Mouse (Mus musculus) limb, embryonic 10.5 days (tissue): Measurements from ENCODE around the gene Nfatc2ip. TPM values are rescaled to one million over a fixed set of nuclear protein-coding genes. Genes with fewer than 3 reads are reported as not detected.
"Not testable (repeated sequence)": the region's sequence is repeated elsewhere in the genome, so short reads cannot be mapped to it uniquely, and the experiment has no call there.

ENCODE experiments used
- DNase-seq: peaks from one replicate; pipeline ENCODE4 v3.0.0-alpha.2; 2017; ENCODE audit warnings: low spot score
- H3K27ac ChIP-seq: fragments of 300-500 bp; sonication (generic); 2 replicates; pipeline ENCODE4 v1.5.1; 2016; ENCODE audit warnings: mild to moderate bottlenecking
- H3K27me3 ChIP-seq: fragments of 300-500 bp; sonication (generic); 2 replicates; pipeline ENCODE4 v1.6.1; 2016; ENCODE audit warnings: low read depth, mild to moderate bottlenecking; ENCODE audit not compliant: poor library complexity, severe bottlenecking
- H3K36me3 ChIP-seq: fragments of 300-500 bp; sonication (generic); 2 replicates; pipeline ENCODE4 v1.6.1; 2016; ENCODE audit warnings: mild to moderate bottlenecking, moderate library complexity
- H3K4me1 ChIP-seq: fragments of 300-500 bp; sonication (generic); 2 replicates; pipeline ENCODE4 v1.6.1; 2016
- H3K4me3 ChIP-seq: fragments of 300-500 bp; sonication (generic); 2 replicates; pipeline ENCODE4 v1.5.1; 2016; ENCODE audit warnings: mild to moderate bottlenecking, moderate library complexity
- H3K9me3 ChIP-seq: fragments of 300-500 bp; sonication (generic); replicated peaks from 2 replicates; pipeline ENCODE4 v1.6.1; 2016; ENCODE audit warnings: mild to moderate bottlenecking
- WGBS: fragments of 180-500 bp; shearing (Covaris S2); methylation state at CpG from one replicate; pipeline ENCODE4 v1.1.7; 2016; 5-methylcytosine and 5-hydroxymethylcytosine counted together
- polyA plus RNA-seq: library from polyadenylated mRNA; unstranded; fragments of >200 nt; fragmentation: Nextera tagmentation; extraction: Ambion mirVana; gene quantifications from 2 replicates; pipeline ENCODE4 v1.2.1, GENCODE M21; 2016

The Nfatc2ip gene
- polyA plus RNA-seq, 1 experiment from 2014 or later, result 2.6 TPM

DNA sequence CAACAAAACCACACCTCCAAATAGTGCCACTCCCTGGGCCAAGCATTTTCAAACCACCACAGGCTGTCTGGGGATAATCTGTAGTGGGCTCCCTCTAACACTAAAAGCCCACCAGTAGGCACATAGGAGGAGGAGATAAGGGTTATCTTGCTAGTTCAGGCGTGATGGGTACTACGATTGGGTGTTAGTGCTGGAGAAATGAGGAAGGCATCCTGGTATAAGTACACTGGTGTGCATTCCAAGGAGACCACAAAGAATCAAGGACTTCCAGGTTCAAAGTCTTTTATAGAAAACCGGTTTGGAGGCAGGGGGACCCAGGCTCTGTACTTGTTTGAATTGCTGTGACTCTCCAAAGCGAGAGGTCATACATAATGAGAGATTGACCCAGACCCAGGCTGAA lies 31.6 kb upstream of the Nfatc2ip start:
- 17% methylated on average over 4 of the region's 4 CpGs for WGBS
- peaks cover 14% of the 10 kb centered on the region for H3K36me3 ChIP-seq
- peaks cover 24% of the 10 kb centered on the region for H3K4me1 ChIP-seq
- peak; percentile 33 for DNase-seq
- H3K9me3 ChIP-seq, result no peaks in the 10 kb centered on the region
- peak overlapping the region; percentile 82 for H3K4me3 ChIP-seq
- no peaks in the 10 kb centered on the region for H3K27me3 ChIP-seq
- peak overlapping the region; percentile 97 for H3K27ac ChIP-seq

DNA sequence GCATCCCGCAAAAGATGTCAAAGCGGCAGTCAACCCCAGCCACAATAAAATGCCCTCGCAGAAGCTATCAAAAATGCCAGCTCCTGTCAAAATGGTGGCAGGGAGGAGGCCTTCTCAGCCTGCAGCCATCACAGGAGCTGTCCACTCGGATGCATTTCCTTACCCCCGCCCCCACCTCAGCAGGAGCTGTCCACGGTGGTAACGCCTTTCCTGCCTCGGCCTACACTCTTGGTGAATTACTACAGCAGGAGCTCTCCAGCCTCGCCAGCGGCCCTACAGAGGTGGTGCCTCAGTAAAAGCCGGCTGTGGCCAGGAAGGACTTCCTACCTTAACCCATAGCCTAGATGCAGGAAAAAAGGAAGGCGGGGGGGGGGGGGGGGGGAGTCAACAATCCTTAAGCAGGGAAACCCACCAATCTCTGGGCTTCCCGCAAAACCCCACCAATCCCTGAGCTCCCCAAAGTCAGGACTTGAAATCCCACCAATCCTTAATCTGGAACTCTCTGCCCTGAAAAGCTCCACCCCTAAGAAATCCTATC lies 30.9 kb upstream of the Nfatc2ip start:
- 42% methylated on average over 12 of the region's 13 CpGs for WGBS
- no peak for DNase-seq
- Histone ChIP-seq H3K9me3 (no peaks in the 10 kb centered on the region), H3K4me3 (peak overlapping the region; percentile 82; the same call in 1 of the 2 replicates), H3K36me3 (peaks cover 10% of the 10 kb centered on the region), H3K27ac (no peak overlapping the region), H3K27me3 (no peaks in the 10 kb centered on the region), H3K4me1 (peaks cover 24% of the 10 kb centered on the region)

DNA sequence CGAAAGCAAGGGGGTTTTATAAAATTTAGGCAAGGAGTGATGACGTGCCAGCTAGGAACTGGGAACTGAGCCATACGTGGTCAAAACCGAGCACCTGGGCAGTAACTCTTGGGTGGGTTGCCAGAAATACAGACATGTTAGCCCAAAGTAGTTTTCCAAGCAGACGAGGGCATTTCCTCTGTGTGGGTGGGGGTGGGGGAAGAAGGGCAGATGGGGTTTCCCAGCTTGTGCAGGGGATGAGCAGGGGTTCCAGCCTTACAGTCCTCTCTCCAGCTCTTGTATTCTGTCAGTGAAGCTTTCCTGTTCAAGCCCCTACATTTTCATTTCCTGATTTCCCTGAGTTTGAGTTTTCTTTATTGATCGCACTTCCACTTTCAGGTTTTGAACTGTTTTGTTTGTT lies 27.6 kb upstream of the Nfatc2ip start:
- Histone ChIP-seq H3K4me1 (peaks cover 14% of the 10 kb centered on the region), H3K36me3 (no peaks in the 10 kb centered on the region), H3K4me3 (no peak overlapping the region), H3K9me3 (no peaks in the 10 kb centered on the region), H3K27me3 (no peaks in the 10 kb centered on the region), H3K27ac (no peak overlapping the region)
- 81% methylated on average over 6 of the region's 6 CpGs for WGBS
- no peak for DNase-seq

DNA sequence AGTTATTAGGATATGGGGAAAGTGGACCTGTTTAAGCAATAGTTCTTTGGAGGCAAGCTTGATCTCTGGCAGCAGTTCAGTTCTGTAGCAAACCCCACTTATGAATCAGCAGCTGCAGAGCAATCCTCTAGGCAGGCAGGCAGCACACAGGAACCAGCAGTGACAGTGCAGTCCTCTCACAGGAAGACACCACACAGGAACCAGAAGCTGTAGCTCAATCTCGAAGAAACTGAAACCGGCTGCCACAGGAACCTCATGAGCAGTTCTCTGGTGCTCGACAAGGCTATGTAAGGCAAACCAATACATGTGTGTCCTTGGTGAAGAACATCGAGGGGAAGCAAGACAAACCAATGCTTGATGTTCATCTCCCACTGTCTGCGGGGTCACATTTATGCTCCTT lies 25.2 kb upstream of the Nfatc2ip start:
- DNase-seq, result no peak
- H3K4me3 ChIP-seq, result no peak overlapping the region
- no peaks in the 10 kb centered on the region for H3K27me3 ChIP-seq
- WGBS, result 90% methylated on average over 5 of the region's 5 CpGs
- no peak overlapping the region for H3K27ac ChIP-seq
- H3K36me3 ChIP-seq, result no peaks in the 10 kb centered on the region
- no peaks in the 10 kb centered on the region for H3K9me3 ChIP-seq
- peaks cover 10% of the 10 kb centered on the region; the same call in 1 of the 2 replicates for H3K4me1 ChIP-seq

DNA sequence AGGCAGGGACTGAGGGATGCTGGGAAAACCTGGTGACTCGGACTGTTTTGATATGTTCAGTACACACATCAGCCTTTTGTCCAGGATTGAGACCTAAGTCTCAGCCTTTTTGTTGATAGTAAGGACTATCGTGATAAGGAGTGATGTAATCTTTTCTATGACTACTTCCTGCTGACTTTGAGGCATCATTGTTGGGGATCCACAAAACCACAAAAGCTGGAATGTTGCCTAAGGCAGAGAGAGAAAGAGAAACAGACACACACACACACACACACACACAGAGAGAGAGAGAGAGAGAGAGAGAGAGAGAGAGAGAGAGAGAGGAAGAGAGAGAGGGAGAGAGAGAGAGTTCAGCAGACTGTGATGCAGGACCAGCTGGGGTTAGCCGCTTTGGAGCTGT lies 22.0 kb upstream of the Nfatc2ip start:
- H3K27me3 ChIP-seq, result no peaks in the 10 kb centered on the region
- 85% methylated on average over 3 of the region's 3 CpGs for WGBS
- H3K4me1 ChIP-seq, result peaks cover 15% of the 10 kb centered on the region; the same call in 1 of the 2 replicates
- H3K9me3 ChIP-seq, result no peaks in the 10 kb centered on the region
- H3K27ac ChIP-seq, result no peak overlapping the region
- H3K4me3 ChIP-seq, result no peak overlapping the region
- no peaks in the 10 kb centered on the region for H3K36me3 ChIP-seq
- no peak for DNase-seq

DNA sequence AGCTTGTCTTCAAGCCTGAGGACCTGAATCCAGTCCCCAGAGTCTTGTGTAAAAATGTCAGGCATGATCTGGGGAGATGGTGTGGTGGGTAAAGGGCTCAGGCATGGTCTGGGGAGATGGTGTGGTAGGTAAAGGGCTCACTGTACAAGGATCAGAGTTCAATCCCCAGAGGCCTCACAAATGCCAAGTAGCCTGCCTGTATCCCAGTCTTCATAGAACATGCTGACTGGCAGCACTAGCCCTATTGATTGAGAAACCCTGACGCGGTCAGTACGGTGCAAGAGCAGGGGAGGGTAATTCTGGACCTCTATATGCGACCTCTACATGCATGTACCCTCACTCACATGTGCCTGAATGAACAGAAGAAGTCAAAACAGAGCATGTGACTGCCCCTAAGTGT lies 21.1 kb upstream of the Nfatc2ip start:
- no peak overlapping the region for H3K27ac ChIP-seq
- H3K4me3 ChIP-seq, result no peak overlapping the region
- no peak for DNase-seq
- H3K9me3 ChIP-seq, result no peaks in the 10 kb centered on the region
- H3K4me1 ChIP-seq, result peaks cover 15% of the 10 kb centered on the region; the same call in 1 of the 2 replicates
- H3K36me3 ChIP-seq, result no peaks in the 10 kb centered on the region
- WGBS, result 95% methylated on average over 4 of the region's 4 CpGs
- H3K27me3 ChIP-seq, result no peaks in the 10 kb centered on the region

DNA sequence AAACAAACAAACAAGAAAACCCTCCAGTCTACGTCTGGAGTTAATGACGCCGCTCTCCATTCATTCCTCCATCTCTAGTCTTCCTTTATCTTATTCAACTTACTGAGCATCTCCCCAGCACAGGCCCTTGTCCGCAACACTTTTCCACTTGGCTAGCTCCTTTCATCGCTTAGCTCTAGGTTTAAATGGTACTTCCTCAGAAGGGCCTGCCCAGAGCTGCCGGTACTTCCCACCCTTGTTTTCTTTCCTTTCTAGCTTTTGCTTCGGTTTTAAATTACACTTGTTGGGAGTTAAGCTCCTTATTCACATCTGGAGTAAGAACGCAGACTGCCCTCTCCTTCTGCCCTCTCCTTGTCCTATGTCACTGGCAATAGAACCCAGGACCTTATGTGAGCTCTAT lies 20.5 kb upstream of the Nfatc2ip start:
- no peaks in the 10 kb centered on the region for H3K9me3 ChIP-seq
- no peaks in the 10 kb centered on the region for H3K36me3 ChIP-seq
- H3K4me1 ChIP-seq, result peaks cover 15% of the 10 kb centered on the region; the same call in 1 of the 2 replicates
- DNase-seq, result no peak
- no peaks in the 10 kb centered on the region for H3K27me3 ChIP-seq
- no peak overlapping the region for H3K27ac ChIP-seq
- WGBS, result 66% methylated on average over 8 of the region's 8 CpGs
- no peak overlapping the region for H3K4me3 ChIP-seq

DNA sequence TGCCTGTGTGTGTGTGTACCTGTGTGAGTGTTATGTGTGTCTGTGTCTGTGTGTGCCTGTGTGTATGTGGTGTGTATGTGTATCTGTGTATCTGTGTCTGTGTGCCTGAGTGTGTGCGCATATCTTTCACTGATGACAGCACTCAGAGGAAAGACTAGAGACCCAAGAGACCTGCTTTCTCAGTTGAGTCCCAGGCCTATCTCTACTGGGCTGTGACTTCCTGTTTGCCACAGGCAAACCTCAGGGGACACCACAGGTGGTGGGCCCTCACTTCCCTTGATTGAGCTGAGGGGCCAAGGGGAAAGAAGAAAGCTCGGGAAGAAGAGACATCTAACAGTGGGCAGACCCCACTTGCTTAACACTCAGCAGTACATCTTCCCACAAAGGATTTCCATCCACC lies 20.1 kb upstream of the Nfatc2ip start:
- 64% methylated on average over 2 of the region's 2 CpGs for WGBS

DNA sequence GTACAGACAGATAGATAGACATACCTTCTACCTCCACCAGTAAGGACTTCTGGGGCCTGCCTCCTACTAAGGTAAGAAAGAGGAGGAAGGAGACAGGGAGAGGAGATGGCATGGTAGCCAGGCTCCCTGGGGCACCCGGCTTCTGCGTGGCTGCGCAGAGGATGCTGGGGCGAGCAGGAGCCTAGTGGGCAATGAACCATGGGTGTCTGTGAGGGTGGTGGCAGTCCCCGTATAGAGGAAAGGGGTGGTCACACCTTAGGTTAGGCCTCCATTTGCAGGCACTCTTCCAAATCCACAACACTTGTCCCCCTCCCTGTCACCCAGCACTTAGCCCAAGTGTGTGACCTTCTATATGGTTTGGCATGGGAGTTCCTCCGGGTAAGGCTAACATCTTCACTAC lies 18.2 kb upstream of the Nfatc2ip start, which contains the start of gene Cd19:
Gene Cd19 (minus strand): TSS at position 165 of the 400 bp plus-strand sequence.
- no peaks in the 10 kb centered on the region for H3K36me3 ChIP-seq
- DNase-seq, result no peak
- no peak within 1 kb of the TSS for H3K27ac ChIP-seq
- WGBS, result 89% methylated on average over 6 of the region's 6 CpGs
- no peak within 1 kb of the TSS for H3K4me3 ChIP-seq
- no peaks in the 10 kb centered on the region for H3K9me3 ChIP-seq
- H3K4me1 ChIP-seq, result peaks cover 15% of the 10 kb centered on the region; the same call in 1 of the 2 replicates
- no peaks in the 10 kb centered on the region for H3K27me3 ChIP-seq

More for the DNA sequence above, 20.1 kb upstream of the Nfatc2ip start:
- Histone ChIP-seq H3K27me3 (no peaks in the 10 kb centered on the region), H3K36me3 (no peaks in the 10 kb centered on the region), H3K27ac (no peak overlapping the region), H3K4me3 (no peak overlapping the region), H3K9me3 (no peaks in the 10 kb centered on the region), H3K4me1 (peaks cover 15% of the 10 kb centered on the region; the same call in 1 of the 2 replicates)
- no peak for DNase-seq

DNA sequence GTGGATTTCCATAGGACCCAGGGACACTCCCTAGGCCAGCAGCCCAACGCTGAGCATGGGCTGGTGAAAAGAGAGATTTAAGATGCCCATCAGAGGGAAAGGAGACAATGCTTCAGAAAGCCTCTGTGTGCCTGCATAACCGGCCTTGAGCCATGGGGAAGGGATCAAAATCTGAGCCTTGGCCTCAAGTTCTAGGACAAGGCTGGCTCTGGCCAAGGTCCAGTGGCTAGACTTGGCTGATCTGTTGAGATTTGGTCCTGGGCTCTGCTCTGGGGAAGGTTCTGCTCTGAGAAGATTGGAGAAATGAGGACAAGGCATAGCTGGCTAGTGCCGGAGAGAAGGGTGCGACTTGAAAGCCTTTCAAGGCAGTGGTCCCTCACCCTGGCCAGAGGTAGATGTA lies 14.5 kb upstream of the Nfatc2ip start:
- Histone ChIP-seq H3K27ac (no peak overlapping the region), H3K4me1 (no peaks in the 10 kb centered on the region), H3K4me3 (no peak overlapping the region), H3K9me3 (no peaks in the 10 kb centered on the region), H3K36me3 (no peaks in the 10 kb centered on the region), H3K27me3 (no peaks in the 10 kb centered on the region)
- DNase-seq, result no peak
- 93% methylated on average over 4 of the region's 4 CpGs for WGBS

DNA sequence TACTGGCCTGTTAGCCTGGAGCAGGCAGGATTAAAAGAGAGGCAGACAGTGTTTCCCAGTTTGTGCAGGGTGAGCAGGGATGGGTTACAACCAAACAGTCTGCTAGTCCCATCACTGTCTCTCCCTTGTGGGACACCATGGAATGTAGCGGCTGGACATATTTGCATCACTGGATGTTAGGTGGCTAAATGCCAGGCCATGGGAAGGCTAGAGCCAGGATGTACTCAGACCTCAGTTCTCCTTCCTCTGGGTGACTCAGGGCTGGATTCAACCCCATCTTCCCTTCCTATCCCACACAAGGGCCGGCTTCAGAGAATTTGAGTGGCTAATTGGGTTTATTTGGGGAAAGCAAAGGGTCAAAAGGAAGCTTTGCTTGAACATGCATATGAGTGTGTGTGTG lies 12.1 kb upstream of the Nfatc2ip start:
- no peaks in the 10 kb centered on the region for H3K4me1 ChIP-seq
- no peaks in the 10 kb centered on the region for H3K36me3 ChIP-seq
- no peak overlapping the region for H3K4me3 ChIP-seq
- H3K27me3 ChIP-seq, result no peaks in the 10 kb centered on the region
- H3K9me3 ChIP-seq, result no peaks in the 10 kb centered on the region
- no peak overlapping the region for H3K27ac ChIP-seq
- WGBS, result 91% methylated on average over 2 of the region's 2 CpGs
- DNase-seq, result no peak

DNA sequence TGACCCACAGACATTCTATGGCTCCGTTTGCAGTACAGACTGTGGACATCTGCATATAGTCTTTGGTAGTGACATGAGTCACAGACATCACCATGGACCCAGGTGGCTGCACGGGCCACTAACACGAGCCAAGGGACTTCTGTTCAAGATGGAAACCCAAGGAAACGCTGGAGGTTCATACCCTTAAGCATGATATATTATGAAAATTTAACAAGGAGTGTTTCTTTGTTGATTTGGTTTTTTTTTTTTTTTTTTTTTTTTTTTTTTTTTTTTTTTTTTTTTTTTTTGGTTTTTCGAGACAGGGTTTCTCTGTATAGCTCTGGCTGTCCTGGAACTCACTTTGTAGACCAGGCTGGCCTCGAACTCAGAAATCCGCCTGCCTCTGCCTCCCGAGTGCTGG lies 6.0 kb upstream of the Nfatc2ip start:
- not testable (repeated sequence) for DNase-seq, H3K36me3 ChIP-seq, H3K27me3 ChIP-seq, H3K9me3 ChIP-seq, H3K27ac ChIP-seq, H3K4me3 ChIP-seq, H3K4me1 ChIP-seq
- 84% methylated on average over 8 of the region's 8 CpGs for WGBS

DNA sequence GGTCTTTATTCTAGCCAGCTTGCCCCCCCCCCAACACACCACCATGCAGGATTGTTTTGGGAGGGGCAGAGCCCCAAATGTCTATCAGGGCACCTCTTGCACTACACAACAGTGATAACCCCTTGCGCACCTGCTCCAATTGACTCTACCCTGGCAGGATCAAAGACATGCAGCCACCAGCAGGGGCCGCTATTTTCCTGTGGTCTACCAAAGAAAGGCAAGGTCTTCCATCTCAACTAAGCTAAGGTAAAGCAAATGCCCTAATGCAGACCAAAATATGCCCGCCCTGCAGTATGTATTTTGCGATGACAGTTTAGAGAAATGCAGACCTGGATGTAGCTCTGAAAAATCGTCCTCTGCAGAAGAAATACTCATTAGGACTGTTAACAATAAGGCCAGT lies 3.0 kb upstream of the Nfatc2ip start:
- Histone ChIP-seq H3K36me3 (no peaks in the 10 kb centered on the region), H3K4me1 (peaks cover 9% of the 10 kb centered on the region), H3K9me3 (no peaks in the 10 kb centered on the region), H3K4me3 (no peak overlapping the region), H3K27me3 (no peaks in the 10 kb centered on the region), H3K27ac (no peak overlapping the region)
- DNase-seq, result peak; percentile 88
- WGBS, result 11% methylated on average over 5 of the region's 5 CpGs

DNA sequence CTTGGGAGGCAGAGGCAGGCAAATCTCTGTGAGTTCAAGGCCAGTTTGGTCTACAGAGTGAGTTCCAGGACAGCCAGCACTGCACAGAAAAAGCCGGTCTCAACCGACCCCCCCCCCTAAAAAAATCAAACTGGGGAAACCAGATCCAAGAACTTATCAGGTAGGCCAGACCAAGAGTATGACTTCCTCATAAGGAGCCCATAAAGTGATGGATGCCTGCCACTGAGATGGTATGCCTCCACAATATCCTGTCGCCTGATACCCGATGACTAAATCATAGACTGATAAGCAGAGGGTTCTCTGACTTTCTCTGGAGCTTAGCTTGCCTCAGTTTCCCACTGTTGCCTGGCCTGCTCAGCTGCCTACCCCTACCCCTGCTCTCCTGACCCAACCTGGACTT lies 1.3 kb upstream of the Nfatc2ip start:
- Histone ChIP-seq H3K4me1 (peaks cover 9% of the 10 kb centered on the region), H3K9me3 (no peaks in the 10 kb centered on the region), H3K27me3 (no peaks in the 10 kb centered on the region), H3K36me3 (peaks cover 7% of the 10 kb centered on the region), H3K27ac (no peak overlapping the region), H3K4me3 (no peak overlapping the region)
- WGBS, result 93% methylated on average over 4 of the region's 4 CpGs
- no peak for DNase-seq
